Mouse (Mus musculus) telencephalon, adult 2 months (tissue): ENCODE measurements around the gene Coasy.

Experiments
- DNase-seq: peaks from one replicate; pipeline ENCODE4 v3.0.0-alpha.2; 2011; ENCODE audit warnings: low read depth, low spot score

Coasy gene

GRCm38 (mm10) chr11:101131701-101132100 is 49.3 kb downstream of the Coasy start:
- no peak for DNase-seq

DNA sequence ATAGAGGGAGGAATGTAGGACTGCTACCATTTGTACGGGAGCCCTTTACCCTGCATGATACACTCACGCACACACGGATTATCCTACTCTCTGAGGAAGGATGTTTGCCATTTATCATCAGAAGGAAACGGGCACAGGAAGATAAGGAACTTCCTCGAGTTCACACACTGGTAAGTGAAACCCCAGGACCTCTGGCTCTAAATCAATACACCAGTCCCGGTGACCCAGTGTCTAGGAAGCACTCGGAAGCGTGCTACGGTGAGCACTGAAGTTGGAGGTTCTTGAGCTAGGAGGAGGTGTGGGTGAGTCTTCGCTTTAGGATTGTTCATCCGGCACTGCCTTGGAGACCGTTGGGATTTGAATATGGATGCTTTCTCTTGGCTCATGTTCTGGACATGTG is 50.7 kb downstream of the Coasy start:
- DNase-seq: no peak

GRCm38 (mm10) chr11:101134217-101134865 is 52.0 kb downstream of the Coasy start:
- no peak for DNase-seq
